Mouse (Mus musculus) inflammation-experienced regulatory T-cells (primary cell): ENCODE data around the gene Adam12. TPM values are rescaled to one million over a fixed set of nuclear protein-coding genes. Genes with fewer than 3 reads are reported as not detected.

Experiments
- polyA plus RNA-seq, 2 experiments: library from polyadenylated mRNA; unstranded; fragments of 100-300 nt; shearing (Covaris generic); gene quantifications; one replicate each; pipeline ENCODE4 v1.2.1; 2017

The Adam12 gene
- polyA plus RNA-seq = under 1 TPM; 0.36 to 0.75 TPM

DNA sequence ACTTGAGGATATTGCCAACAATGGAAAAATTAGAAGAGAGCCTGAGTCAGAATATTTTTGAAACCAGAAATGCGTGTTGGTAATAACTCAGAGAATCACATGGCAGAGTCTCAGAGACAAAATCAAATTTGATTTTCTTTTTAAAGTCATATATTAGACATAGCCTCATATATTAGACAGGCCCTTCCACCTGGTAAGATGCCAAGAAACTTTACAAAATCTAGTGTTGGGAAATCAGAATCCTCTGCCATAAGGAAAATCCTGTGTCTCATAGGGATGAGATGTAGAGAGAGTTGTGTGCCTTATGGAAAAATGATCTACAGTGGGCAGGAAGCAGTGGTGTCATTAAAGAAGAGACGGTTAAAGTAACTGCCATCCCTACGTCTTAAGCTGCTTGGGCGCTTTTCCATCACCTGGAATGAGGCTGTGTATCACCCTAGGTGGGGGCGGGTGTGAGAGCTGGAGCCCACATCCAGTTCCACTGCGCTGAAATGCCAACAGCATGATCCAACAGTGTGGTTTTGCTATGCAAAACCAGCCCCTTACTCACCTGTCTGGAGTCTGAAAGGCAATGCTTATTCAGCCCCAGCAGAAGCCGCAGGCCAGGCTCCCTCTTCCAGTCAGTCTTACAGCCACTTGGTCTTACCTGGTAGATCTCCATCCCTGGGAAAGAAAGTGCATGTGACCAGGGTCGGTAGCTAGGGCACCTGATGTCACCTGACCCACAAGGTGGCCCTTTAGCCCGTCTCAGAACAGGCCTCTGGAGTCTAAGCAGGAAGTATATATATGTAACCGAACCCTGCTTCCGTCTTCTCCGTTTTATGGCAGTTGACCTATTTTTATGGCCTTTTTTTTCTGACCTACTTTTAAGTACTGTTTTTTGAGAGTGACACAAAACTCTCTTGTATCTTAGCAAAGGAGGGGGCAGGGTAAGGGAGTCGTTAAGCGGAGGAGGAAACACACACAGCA is at the start of gene Adam12:
TSS of gene Adam12 (minus strand) at position 769 of the 969 bp plus-strand sequence.

Other genes starting within 250 kb of the Adam12 start
- gene D7Ertd443e, start 153.5 kb upstream of the Adam12 start, polyA plus RNA-seq = under 1 TPM; 0.11 to 0.12 TPM